Mouse (Mus musculus): ENCODE measurements around the gene Shisa6. TPM values are rescaled to one million over a fixed set of nuclear protein-coding genes. Genes with fewer than 3 reads are reported as not detected.

Gene Shisa6
- polyA plus RNA-seq, 1 experiment: 0.05 TPM

- DNase-seq (ENCODE audit: low read depth, low spot score): no peak
- WGBS: 69% methylated on average over 2 of the region's 2 CpGs
Observed at GRCm38 (mm10) chr11:66260205-66260604, 265.6 kb downstream of the Shisa6 start.

GRCm38 (mm10) chr11:66258851-66259250, 266.9 kb downstream of the Shisa6 start:
- 8% methylated on average over 3 of the region's 3 CpGs for WGBS
- no peak for DNase-seq (ENCODE audit: low read depth, low spot score)

DNA sequence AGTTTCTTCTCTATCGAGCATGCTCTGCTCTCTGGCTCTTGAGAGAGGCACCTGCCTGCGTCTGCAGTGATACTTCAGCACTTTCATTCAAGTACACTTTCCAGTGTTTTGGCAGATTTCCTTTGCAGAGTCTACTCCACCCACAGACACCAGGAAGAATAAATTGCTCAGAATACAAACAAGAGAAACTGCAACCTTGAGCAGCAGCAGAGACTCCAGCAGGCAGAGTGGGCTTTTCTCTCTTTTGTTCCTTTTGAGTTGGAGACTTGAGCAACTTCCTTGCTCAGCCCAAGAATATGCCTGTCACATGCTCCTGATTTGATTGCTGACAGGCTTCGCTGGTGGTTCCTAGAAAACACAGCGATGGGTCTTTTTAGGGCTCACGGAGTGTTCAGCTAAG, 278.6 kb downstream of the Shisa6 start:
- WGBS: 79% methylated on average over 5 of the region's 5 CpGs

DNA sequence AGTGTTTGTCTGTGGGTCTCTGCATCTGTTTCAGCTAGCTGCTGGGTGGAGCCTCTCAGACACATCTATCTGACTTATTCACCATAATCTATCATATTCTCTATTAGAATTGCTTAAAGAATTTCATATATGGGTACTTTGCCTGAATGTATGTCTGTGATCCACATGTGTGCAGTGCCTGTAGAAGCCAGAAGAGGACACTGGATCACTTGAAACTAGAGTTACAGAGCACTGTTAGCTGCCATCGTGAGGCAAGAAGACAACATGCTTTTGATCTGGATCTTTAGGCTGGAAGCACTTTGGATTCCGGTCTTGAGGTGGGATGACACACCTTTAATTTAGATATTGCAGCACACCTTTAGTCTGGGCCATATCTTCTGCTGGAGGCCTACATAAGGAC, 289.2 kb downstream of the Shisa6 start:
- 68% methylated on average over 2 of the region's 2 CpGs for WGBS
- no peak for DNase-seq (ENCODE audit: low read depth, low spot score)

More for the DNA sequence above, 278.6 kb downstream of the Shisa6 start:
- no peak for DNase-seq (ENCODE audit: low read depth, low spot score)

DNA sequence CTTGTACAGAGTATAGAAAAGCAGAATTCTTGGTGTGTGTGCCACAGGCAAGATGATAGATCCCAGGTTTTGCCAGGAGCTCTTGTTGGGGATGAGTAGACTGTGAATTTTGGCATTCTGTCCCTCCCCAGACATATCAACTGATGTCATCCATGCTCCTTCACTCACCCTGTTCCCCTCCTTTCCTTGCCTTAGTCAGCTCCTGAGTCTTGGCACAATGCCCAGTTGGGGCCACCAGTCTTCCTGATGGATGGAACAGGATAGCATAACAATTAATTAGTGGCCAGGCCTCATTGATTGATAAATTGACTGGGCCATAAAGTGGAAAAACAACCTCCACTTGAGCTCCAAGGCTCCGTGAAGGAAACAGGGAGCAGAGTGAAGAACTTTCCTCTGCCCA, 292.9 kb downstream of the Shisa6 start:
- DNase-seq (ENCODE audit: low read depth, low spot score): no peak

DNA sequence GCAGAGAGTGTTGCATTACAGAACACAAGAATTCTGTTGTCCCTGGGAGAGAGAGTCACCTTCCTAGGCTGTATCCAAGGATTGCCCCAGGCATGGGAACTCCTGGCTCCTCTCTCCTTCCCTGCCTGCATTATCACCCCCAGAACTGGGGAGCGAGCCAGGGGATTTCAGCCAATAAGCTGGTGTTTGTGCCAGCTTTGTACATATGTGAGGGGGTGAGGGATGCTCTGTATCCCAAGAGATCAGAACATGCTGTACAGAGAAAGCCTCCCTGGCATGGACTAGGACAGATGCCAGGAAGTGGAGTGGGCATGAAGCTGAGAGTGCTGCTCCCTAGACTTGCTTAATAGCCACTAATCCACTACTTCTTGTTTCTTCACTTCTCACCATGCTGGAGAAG, 303.6 kb downstream of the Shisa6 start:
- WGBS: 76% methylated on average over 1 of the region's 1 CpGs

More for the DNA sequence above, 292.9 kb downstream of the Shisa6 start:
- WGBS: 39% methylated on average over 1 of the region's 1 CpGs

GRCm38 (mm10) chr11:66218469-66218868, 307.3 kb downstream of the Shisa6 start:
- no peak for DNase-seq (ENCODE audit: low read depth, low spot score)
- WGBS: 68% methylated on average over 3 of the region's 3 CpGs

More for the DNA sequence above, 303.6 kb downstream of the Shisa6 start:
- no peak for DNase-seq (ENCODE audit: low read depth, low spot score)

- 74% methylated on average over 3 of the region's 3 CpGs for WGBS
- DNase-seq (ENCODE audit: low read depth, low spot score): no peak
Observed at GRCm38 (mm10) chr11:66188627-66189287, 337.0 kb downstream of the Shisa6 start.

- whole genome bisulfite sequencing: 80% methylated on average over 2 of the region's 2 CpGs
- no peak for DNase-seq (ENCODE audit: low read depth, low spot score)
Observed at GRCm38 (mm10) chr11:66188146-66188545, 337.6 kb downstream of the Shisa6 start.

GRCm38 (mm10) chr11:66177781-66178180, 348.0 kb downstream of the Shisa6 start:
- 54% methylated on average over 2 of the region's 2 CpGs for WGBS

DNA sequence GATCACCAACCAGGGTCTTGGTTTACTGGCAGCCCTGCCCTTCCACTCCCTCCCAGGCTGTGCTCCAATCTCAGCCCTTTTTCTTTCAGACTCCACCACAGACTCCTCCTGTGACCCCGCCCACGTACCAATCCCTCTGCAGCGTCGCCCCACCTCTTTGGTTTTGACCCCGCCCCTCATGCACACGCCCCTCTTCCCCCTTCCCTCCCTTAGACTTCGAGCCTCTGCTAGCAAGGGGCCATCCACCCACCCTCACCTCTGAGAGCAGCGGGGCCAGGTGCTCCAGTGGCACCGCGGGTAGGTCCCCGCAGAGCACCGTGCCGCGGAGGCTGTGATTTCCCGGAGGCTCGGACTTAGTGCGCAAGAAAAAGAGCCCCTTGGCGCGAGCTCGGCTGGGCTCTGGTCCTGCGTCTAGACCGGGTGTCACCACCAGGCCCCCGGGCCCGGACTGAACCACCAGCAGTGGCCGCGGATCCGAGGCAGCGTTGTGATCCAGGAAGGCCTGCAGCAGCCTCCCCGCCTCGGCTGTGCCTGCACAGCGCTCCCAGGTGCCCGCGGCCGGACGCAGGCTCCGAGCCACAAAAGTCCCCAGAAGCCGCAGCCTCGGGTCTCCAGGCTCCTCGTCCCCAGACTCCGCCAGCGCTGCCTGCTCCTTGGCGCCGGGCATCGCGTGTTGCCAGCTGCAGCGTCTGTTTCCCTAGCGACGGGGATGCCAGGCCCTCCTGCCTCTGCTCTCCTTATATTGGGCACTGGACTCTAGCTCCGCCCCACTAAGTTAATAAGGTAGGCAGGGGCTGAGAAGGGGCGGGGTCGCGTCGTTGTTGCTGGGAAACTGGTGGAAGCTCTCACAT, 357.7 kb downstream of the Shisa6 start, which contains the start of gene Dnah9:
Gene Dnah9, minus strand, starts transcription at position 751 of the 851 bp plus-strand sequence.
- no peak for DNase-seq (ENCODE audit: low read depth, low spot score)

More at GRCm38 (mm10) chr11:66177781-66178180, 348.0 kb downstream of the Shisa6 start:
- DNase-seq (ENCODE audit: low read depth, low spot score): no peak

GRCm38 (mm10) chr11:66164022-66164421, 361.7 kb downstream of the Shisa6 start:
- no peak for DNase-seq (ENCODE audit: low read depth, low spot score)
- 44% methylated on average over 2 of the region's 2 CpGs for WGBS

More for the DNA sequence above, 357.7 kb downstream of the Shisa6 start, which contains the start of gene Dnah9:
- 3% methylated on average over 53 of the region's 53 CpGs for WGBS

Data from large intestine, adult 2 months (tissue).